Mouse (Mus musculus) erythroblast, adult 5-6 weeks (primary cell): Measurements from ENCODE around the gene Dtx2. TPM values are rescaled to one million over a fixed set of nuclear protein-coding genes. Genes with fewer than 3 reads are reported as not detected.
"Not testable (repeated sequence)": the region's sequence is repeated elsewhere in the genome, so short reads cannot be mapped to it uniquely, and the experiment has no call there.

Experiments used
- ATAC-seq: replicated peaks from 2 replicates; pipeline ENCODE4 v1.8.0; 2016; ENCODE audit warnings: moderate number of reproducible peaks, mild to moderate bottlenecking, moderate TSS enrichment, inconsistent platforms; ENCODE audit not compliant: poor library complexity, low FRiP score, severe bottlenecking
- total RNA-seq, 2 experiments: library from RNA; stranded (forward) in 1 of 2; stranded (reverse) in 1 of 2; fragments of 150-400 nt in 1 of 2; fragments of 200-764, 138-1000 nt in 1 of 2; gene quantifications; 2 replicates each; pipeline versions ENCODE4 v1.2.3 to v1.2.4; 2015 to 2017; ENCODE audit warnings: low replicate concordance in 2 of 2

The Dtx2 gene
- total RNA-seq, 2 experiments from 2014 or later, result 2.3 to 22.1 TPM

- no peak for ATAC-seq
Observed at GRCm38 (mm10) chr5:136017262-136017661, 22.7 kb downstream of the Dtx2 start.

GRCm38 (mm10) chr5:136018726-136019125 is 24.1 kb downstream of the Dtx2 start:
- no peak for ATAC-seq

GRCm38 (mm10) chr5:136019907-136020306 is 25.3 kb downstream of the Dtx2 start:
- no peak for ATAC-seq

GRCm38 (mm10) chr5:136025712-136026111 is 31.1 kb downstream of the Dtx2 start:
- no peak for ATAC-seq

GRCm38 (mm10) chr5:136026859-136027258 is 32.3 kb downstream of the Dtx2 start:
- no peak for ATAC-seq

- ATAC-seq, result no peak
Observed at GRCm38 (mm10) chr5:136027612-136028311, 33.2 kb downstream of the Dtx2 start.

- ATAC-seq, result no peak
Observed at GRCm38 (mm10) chr5:136034868-136035267, 40.3 kb downstream of the Dtx2 start.

GRCm38 (mm10) chr5:136035285-136035684 is 40.7 kb downstream of the Dtx2 start:
- ATAC-seq, result no peak

- ATAC-seq, result no peak
Observed at GRCm38 (mm10) chr5:136036667-136037066, 42.1 kb downstream of the Dtx2 start.

- no peak for ATAC-seq
Observed at GRCm38 (mm10) chr5:136038258-136039214, 43.9 kb downstream of the Dtx2 start, which contains the start of gene Upk3b. Gene Upk3b, plus strand, starts transcription at chr5:136038496.

- ATAC-seq, result no peak
Observed at GRCm38 (mm10) chr5:136040210-136040609, 45.6 kb downstream of the Dtx2 start.

GRCm38 (mm10) chr5:136041260-136041659 is 46.7 kb downstream of the Dtx2 start:
- no peak for ATAC-seq

- ATAC-seq, result no peak
Observed at GRCm38 (mm10) chr5:136041666-136042065, 47.1 kb downstream of the Dtx2 start.

- ATAC-seq, result no peak
Observed at GRCm38 (mm10) chr5:136044865-136045264, 50.3 kb downstream of the Dtx2 start.

- no peak for ATAC-seq
Observed at GRCm38 (mm10) chr5:136045408-136045807, 50.8 kb downstream of the Dtx2 start.

- ATAC-seq, result peak; percentile 62; the same call in 1 of the 2 replicates
Observed at GRCm38 (mm10) chr5:136045987-136046386, 51.4 kb downstream of the Dtx2 start.

- not testable (repeated sequence) for ATAC-seq
Observed at GRCm38 (mm10) chr5:136048541-136048940, 53.9 kb downstream of the Dtx2 start.

- ATAC-seq, result no peak
Observed at GRCm38 (mm10) chr5:136049926-136050325, 55.3 kb downstream of the Dtx2 start.

GRCm38 (mm10) chr5:136051231-136052085 is 56.9 kb downstream of the Dtx2 start:
- ATAC-seq, result no peak
